In genomic region chr1:159388565-159389024, GRCm38 (mm10) we compare ENCODE assay signal across 11 mouse cellular contexts.
DNase-seq lines count a peak whose midpoint lies in the region; ATAC-seq and TF ChIP-seq lines count a peak whose summit lies in the region.
"Had no signal": no experiment of that assay in that cellular context is flagged by ENCODE, and none has a peak within 500 bp of the region (broad histone marks: within the 10 kb centered on the region; RNA-seq: fewer than 3 reads in every experiment).

No protein-coding gene starts in this region.

- peak; percentile 41 for DNase-seq in heart, adult 11 months
- no peak for DNase-seq in heart, postnatal 25 days (ENCODE audit: low spot score)
- DNase-seq in liver, result peak; percentile 4
- DNase-seq in liver, postnatal 0 days, result no peak
- DNase-seq in stomach, postnatal 0 days (ENCODE audit: low spot score), result no peak
- DNase-seq in liver, embryonic 11.5 days (ENCODE audit: low spot score), result no peak
- DNase-seq: gastrocnemius, adult 2 months; lung, adult 18-20 months had no signal

- no peak for TF ChIP-seq EP300 in liver, postnatal 0 days (IDR thresholded peaks at IDR 0.05; ENCODE audit: low read depth)
- TF ChIP-seq EP300 in stomach, postnatal 0 days (optimal IDR thresholded peaks at IDR 0.05), result no peak

- intact Hi-C loops in heart, postnatal 25 days (cut with DNase I), result loop anchor here (2.0 kb wide), 1 partner anchor 396 kb away; no protein-coding TSS in a partner anchor

- no peaks in the 10 kb centered on the region for H3K36me3 ChIP-seq in liver, postnatal 0 days (replicated peaks; ENCODE audit: insufficient read depth, low read length)
- H3K36me3 ChIP-seq in hindbrain, embryonic 15.5 days, result no peaks in the 10 kb centered on the region
- H3K36me3 ChIP-seq in midbrain, embryonic 16.5 days (ENCODE audit: control insufficient read depth, insufficient read depth, low read length), result no peaks in the 10 kb centered on the region
- H3K36me3 ChIP-seq in stomach, postnatal 0 days (ENCODE audit: control insufficient read depth, insufficient read depth, low read length), result no peaks in the 10 kb centered on the region
- no peaks in the 10 kb centered on the region for H3K36me3 ChIP-seq in liver, embryonic 11.5 days (ENCODE audit: control insufficient read depth, insufficient read depth, low read length)
- H3K36me3 ChIP-seq: heart, embryonic 15.5 days had no signal

- H3K27ac ChIP-seq in liver, postnatal 0 days (ENCODE audit: low read depth), result no peak overlapping the region
- no peak overlapping the region; the same call in 1 of the 2 replicates for H3K27ac ChIP-seq in hindbrain, embryonic 15.5 days (replicated peaks)
- no peak overlapping the region for H3K27ac ChIP-seq in midbrain, embryonic 16.5 days (ENCODE audit: low read length)
- no peak overlapping the region for H3K27ac ChIP-seq in stomach, postnatal 0 days (replicated peaks)
- no peak overlapping the region for H3K27ac ChIP-seq in liver, embryonic 11.5 days (ENCODE audit: low read depth, low read length)
- H3K27ac ChIP-seq: gastrocnemius, adult 2 months; heart, embryonic 15.5 days had no signal

- H3K9ac ChIP-seq in liver, postnatal 0 days (replicated peaks), result no peak overlapping the region
- H3K9ac ChIP-seq in hindbrain, embryonic 15.5 days, result no peak overlapping the region
- H3K9ac ChIP-seq in midbrain, embryonic 16.5 days (ENCODE audit: low read depth, low read length), result no peak overlapping the region
- no peak overlapping the region for H3K9ac ChIP-seq in stomach, postnatal 0 days (ENCODE audit: low read length)
- no peak overlapping the region for H3K9ac ChIP-seq in liver, embryonic 11.5 days (ENCODE audit: low read depth, low read length)
- H3K9ac ChIP-seq: heart, embryonic 15.5 days had no signal

- ATAC-seq in liver, postnatal 0 days, result no peak
- peak; percentile 74 for ATAC-seq in hindbrain, embryonic 15.5 days (ENCODE audit: low FRiP score, low read depth)
- peak; percentile 47; the same call in 1 of the 2 replicates for ATAC-seq in midbrain, embryonic 16.5 days
- no peak for ATAC-seq in stomach, postnatal 0 days (ENCODE audit: low FRiP score, low TSS enrichment)
- ATAC-seq in liver, embryonic 11.5 days (replicated peaks; ENCODE audit: low FRiP score), result no peak

- TF ChIP-seq CTCF in liver, postnatal 0 days (IDR thresholded peaks at IDR 0.05; ENCODE audit: low read depth), result no peak
- TF ChIP-seq CTCF in stomach, postnatal 0 days (IDR thresholded peaks at IDR 0.05; ENCODE audit: low read depth), result no peak

- no peaks in the 10 kb centered on the region for H3K27me3 ChIP-seq in liver, postnatal 0 days (ENCODE audit: insufficient read depth, low read length)
- no peaks in the 10 kb centered on the region for H3K27me3 ChIP-seq in hindbrain, embryonic 15.5 days
- H3K27me3 ChIP-seq in midbrain, embryonic 16.5 days (ENCODE audit: control insufficient read depth, insufficient read depth, low read depth, low read length), result no peaks in the 10 kb centered on the region
- H3K27me3 ChIP-seq in stomach, postnatal 0 days (ENCODE audit: control insufficient read depth, insufficient read depth, low read length), result no peaks in the 10 kb centered on the region
- no peaks in the 10 kb centered on the region for H3K27me3 ChIP-seq in liver, embryonic 11.5 days (replicated peaks; ENCODE audit: control insufficient read depth, insufficient read depth, low read length)
- H3K27me3 ChIP-seq: heart, embryonic 15.5 days had no signal

- 81% methylated on average over 13 of the region's 13 CpGs for WGBS in liver, postnatal 0 days (ENCODE audit: insufficient replicate concordance)
- WGBS in hindbrain, embryonic 15.5 days, result 51% methylated on average over 13 of the region's 13 CpGs
- 66% methylated on average over 13 of the region's 13 CpGs for WGBS in midbrain, embryonic 16.5 days
- WGBS in stomach, postnatal 0 days, result 61% methylated on average over 13 of the region's 13 CpGs
- 83% methylated on average over 13 of the region's 13 CpGs for WGBS in liver, embryonic 11.5 days

- no peaks in the 10 kb centered on the region for H3K9me3 ChIP-seq in liver, postnatal 0 days (ENCODE audit: low read length)
- H3K9me3 ChIP-seq in hindbrain, embryonic 15.5 days, result no peaks in the 10 kb centered on the region
- H3K9me3 ChIP-seq in midbrain, embryonic 16.5 days (replicated peaks; ENCODE audit: control insufficient read depth, low read length, poor library complexity, severe bottlenecking), result no peaks in the 10 kb centered on the region
- no peaks in the 10 kb centered on the region for H3K9me3 ChIP-seq in stomach, postnatal 0 days (ENCODE audit: control insufficient read depth, low read length)
- H3K9me3 ChIP-seq in liver, embryonic 11.5 days (ENCODE audit: control insufficient read depth, low read length), result no peaks in the 10 kb centered on the region
- H3K9me3 ChIP-seq: heart, embryonic 15.5 days had no signal

- H3K4me2 ChIP-seq in liver, postnatal 0 days (ENCODE audit: low read depth, low read length), result no peak overlapping the region
- H3K4me2 ChIP-seq in hindbrain, embryonic 15.5 days, result no peak overlapping the region
- no peak overlapping the region for H3K4me2 ChIP-seq in midbrain, embryonic 16.5 days (ENCODE audit: low read length)
- H3K4me2 ChIP-seq in stomach, postnatal 0 days (replicated peaks; ENCODE audit: low read depth), result no peak overlapping the region
- H3K4me2 ChIP-seq in liver, embryonic 11.5 days, result no peak overlapping the region
- H3K4me2 ChIP-seq: heart, embryonic 15.5 days had no signal

- no peaks in the 10 kb centered on the region for H3K4me1 ChIP-seq in liver, postnatal 0 days (ENCODE audit: insufficient read depth)
- peaks cover 14% of the 10 kb centered on the region for H3K4me1 ChIP-seq in hindbrain, embryonic 15.5 days (replicated peaks)
- H3K4me1 ChIP-seq in midbrain, embryonic 16.5 days (ENCODE audit: control insufficient read depth, insufficient read depth, low read length), result no peaks in the 10 kb centered on the region
- H3K4me1 ChIP-seq in stomach, postnatal 0 days (replicated peaks; ENCODE audit: control insufficient read depth, insufficient read depth), result no peaks in the 10 kb centered on the region
- no peaks in the 10 kb centered on the region for H3K4me1 ChIP-seq in liver, embryonic 11.5 days (replicated peaks; ENCODE audit: control insufficient read depth, insufficient read depth, low read length)
- H3K4me1 ChIP-seq: heart, embryonic 15.5 days had no signal

- H3K4me3 ChIP-seq in liver, postnatal 0 days (ENCODE audit: low read depth, low read length), result no peak overlapping the region
- no peak overlapping the region for H3K4me3 ChIP-seq in hindbrain, embryonic 15.5 days
- H3K4me3 ChIP-seq in midbrain, embryonic 16.5 days (ENCODE audit: low read depth, low read length), result no peak overlapping the region
- H3K4me3 ChIP-seq in stomach, postnatal 0 days (ENCODE audit: low read depth, low read length), result no peak overlapping the region
- H3K4me3 ChIP-seq in liver, embryonic 11.5 days (ENCODE audit: low read depth, low read length), result no peak overlapping the region
- H3K4me3 ChIP-seq: gastrocnemius, adult 2 months; heart, embryonic 15.5 days had no signal

Comparison
In these comparisons a context has a peak if more than half of its experiments do, and no peak if none do; other contexts are left out.
1. DNase-seq: peak in heart, adult 11 months (single experiment) and liver (single experiment); none in heart, postnatal 25 days (single experiment), liver, postnatal 0 days (single experiment), stomach, postnatal 0 days (single experiment) and liver, embryonic 11.5 days (single experiment).
2. ATAC-seq: peak in hindbrain, embryonic 15.5 days (single experiment) and midbrain, embryonic 16.5 days (single experiment); none in liver, postnatal 0 days (single experiment), stomach, postnatal 0 days (single experiment) and liver, embryonic 11.5 days (single experiment).